Mouse (Mus musculus): ENCODE results near the gene Ugt1a9.

The Ugt1a9 gene

GRCm38 (mm10) chr1:88179657-88180056 is 109.1 kb downstream of the Ugt1a9 start:
- no peak for DNase-seq (ENCODE audit: low read depth)

GRCm38 (mm10) chr1:88186325-88186935 is 115.8 kb downstream of the Ugt1a9 start:
- DNase-seq (ENCODE audit: low read depth): no peak

DNA sequence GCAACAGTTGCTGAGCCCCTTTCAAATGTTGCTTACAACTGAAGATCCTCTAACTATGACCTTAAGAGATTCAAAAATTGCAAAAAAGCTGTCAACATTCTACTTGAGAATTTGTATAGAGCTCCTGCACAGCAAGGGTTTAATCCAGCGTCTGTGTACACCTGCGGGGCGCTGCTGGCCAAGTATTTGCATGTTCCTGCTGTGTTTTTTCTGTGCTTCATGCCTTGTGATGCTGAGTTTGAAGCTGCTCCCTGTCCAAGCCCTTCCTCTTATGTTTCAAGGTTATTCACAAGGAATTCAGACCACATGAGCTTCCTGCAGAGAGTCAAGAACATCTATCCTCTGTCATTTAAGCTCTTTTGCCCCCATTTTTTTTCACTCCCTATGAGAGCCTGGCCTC is 121.5 kb downstream of the Ugt1a9 start:
- no peak for DNase-seq (ENCODE audit: low read depth)

- DNase-seq (ENCODE audit: low read depth): no peak
These were observed 125.1 kb downstream of the Ugt1a9 start for GRCm38 (mm10) chr1:88195687-88196086.

GRCm38 (mm10) chr1:88197443-88197842 is 126.8 kb downstream of the Ugt1a9 start:
- DNase-seq (ENCODE audit: low read depth): no peak

DNA sequence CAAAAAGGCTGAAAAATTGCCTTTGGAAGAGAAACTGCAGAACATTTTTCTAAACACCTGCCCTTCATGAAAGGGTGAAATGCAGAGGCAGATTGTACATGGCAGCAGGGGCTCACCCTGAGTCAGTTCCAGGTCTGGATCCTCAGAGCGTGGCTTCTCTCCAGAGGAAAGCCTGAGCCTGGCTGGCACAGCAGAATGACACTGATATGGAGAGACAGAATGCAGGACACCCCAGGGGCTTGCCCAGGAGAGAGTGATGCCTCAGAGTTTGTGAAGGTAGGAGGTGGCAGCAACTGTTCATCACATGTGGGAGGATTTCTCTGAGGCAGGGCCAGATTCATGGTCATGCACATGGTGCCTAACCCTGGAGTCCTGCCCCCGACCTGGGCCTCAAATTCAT is 129.4 kb downstream of the Ugt1a9 start:
- no peak for DNase-seq (ENCODE audit: low read depth)

DNA sequence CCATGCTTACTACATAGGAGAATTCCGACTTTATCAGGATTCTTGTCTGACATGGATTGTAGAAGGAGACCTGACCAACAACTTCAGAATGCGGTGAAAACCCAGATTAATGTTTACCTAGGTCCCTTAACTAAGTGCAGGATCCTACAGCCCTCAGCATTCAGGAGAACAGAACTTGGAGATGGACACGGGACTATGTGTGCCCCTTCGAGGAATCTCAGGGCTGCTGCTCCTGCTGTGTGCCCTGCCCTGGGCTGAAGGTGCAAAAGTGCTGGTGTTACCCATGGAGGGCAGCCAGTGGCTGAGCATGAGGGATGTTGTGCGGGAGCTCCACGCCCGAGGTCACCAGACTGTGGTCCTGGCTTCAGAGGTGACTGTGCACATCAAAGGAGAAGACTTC is 129.9 kb downstream of the Ugt1a9 start, which contains the start of gene Ugt1a2:
Gene Ugt1a2 (plus strand): TSS at position 146 of the 400 bp plus-strand sequence.
- DNase-seq (ENCODE audit: low read depth): no peak

DNA sequence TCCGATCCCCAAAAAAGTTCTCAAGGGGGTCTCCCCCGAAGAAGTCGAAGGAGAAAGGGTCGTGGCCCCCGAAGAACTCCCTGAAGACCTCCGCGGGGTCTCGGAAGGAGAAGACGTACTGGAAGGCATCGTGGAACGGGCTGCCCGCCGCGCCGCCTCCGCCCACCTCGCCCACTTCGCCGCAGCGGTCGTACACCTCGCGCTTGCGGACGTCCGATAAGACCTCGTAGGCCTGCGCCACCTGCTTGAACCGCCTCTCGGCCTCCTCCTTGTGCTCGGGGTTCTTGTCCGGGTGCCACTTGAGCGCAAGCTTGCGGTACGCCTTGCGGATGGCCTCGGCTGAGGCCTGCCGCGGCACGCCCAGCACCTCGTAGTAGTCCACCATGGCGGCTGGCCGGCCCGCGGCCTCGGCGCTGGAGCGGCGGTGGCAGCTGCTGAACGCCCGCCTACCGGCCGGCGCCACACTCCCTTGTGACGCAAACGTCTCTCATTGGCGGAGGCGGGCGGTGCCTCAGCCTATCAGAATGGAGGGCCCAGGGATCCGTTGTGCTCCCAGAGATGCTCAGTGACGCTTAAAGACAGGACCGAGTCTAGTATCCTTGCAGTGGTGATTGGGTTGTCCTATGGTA is 134.8 kb downstream of the Ugt1a9 start, which contains the start of gene Dnajb3:
Gene Dnajb3 (minus strand): TSS at position 489 of the 629 bp plus-strand sequence.
- DNase-seq (ENCODE audit: low read depth): peak; percentile 36

GRCm38 (mm10) chr1:88206843-88207479 is 136.4 kb downstream of the Ugt1a9 start:
- DNase-seq (ENCODE audit: low read depth): peak; percentile 9

DNA sequence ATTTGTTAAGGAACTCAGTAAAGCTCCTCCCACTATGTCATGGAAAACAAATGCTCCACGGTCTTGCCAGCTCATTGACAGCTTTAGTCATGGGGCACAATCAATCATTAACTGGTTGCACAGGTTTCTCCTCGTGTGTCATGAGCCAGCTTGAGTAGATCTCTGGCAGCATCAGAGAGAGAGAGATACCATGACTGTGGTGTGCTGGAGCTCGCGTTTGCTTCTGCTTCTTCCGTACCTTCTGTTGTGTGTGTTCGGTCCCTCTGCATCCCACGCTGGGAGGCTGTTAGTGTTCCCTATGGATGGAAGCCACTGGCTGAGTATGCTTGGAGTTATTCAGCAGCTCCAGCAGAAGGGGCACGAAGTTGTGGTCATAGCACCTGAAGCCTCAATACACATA is 141.2 kb downstream of the Ugt1a9 start, which contains the start of gene Ugt1a1:
Gene Ugt1a1 (plus strand): TSS at position 148 of the 400 bp plus-strand sequence.
- DNase-seq (ENCODE audit: low read depth): no peak

DNA sequence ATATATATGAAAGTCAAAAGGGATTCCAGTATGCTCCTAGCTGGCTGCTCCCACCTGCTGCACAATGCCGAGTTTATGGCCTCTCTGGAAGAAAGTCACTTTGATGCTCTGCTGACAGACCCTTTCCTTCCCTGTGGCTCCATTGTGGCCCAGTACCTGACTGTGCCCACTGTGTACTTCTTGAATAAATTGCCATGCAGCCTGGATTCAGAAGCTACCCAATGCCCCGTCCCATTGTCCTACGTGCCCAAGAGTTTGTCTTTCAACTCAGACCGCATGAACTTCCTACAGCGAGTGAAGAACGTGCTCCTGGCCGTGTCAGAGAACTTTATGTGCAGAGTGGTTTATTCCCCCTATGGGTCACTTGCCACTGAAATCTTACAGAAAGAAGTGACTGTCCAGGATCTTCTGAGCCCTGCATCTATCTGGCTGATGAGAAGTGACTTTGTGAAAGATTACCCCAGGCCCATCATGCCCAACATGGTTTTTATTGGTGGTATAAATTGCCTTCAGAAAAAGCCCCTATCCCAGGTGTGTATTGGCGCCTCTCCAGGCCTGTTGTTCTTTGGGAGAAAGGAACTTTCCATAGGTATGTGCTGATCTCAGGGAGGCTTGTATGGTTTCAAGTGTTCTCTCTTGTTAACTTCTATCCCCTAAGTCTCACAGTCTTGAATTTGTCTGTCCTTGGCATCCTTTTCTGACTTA is 141.9 kb downstream of the Ugt1a9 start:
- no peak for DNase-seq (ENCODE audit: low read depth)

- DNase-seq (ENCODE audit: low read depth): no peak
These were observed 142.5 kb downstream of the Ugt1a9 start for GRCm38 (mm10) chr1:88213061-88213460.

DNA sequence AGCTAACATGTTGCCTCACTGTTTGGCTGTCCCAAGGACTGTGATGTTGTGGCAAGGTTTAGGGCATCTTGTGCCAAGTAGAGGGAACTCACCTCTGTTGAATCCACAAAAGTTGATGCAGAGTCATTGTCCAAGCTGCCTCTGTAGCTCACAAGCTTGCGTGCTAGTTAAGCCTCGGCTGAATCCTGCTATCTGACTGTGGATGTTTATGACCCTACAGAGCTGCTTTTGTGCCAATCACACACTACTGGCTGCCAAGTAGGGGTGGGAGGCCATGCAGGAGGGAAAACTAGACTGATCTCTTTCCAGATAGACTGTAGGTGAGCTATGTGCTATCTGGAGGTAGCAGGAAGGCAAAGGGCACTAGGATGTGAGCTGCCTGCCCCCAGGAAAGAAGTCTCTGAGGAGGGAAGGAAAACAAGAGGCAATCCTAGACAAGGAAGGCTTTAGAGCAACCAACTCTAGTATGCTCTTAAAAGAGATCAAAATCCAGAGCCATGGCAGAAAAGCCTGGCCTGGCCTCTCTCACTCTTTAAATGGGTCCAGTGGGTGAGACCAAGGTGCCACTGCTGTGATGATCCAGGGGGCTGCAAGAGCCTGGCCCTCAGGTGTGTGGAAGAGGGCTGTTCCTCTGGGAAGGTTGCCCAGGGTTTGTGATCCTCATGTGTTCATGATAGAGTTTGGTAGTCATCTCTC is 143.3 kb downstream of the Ugt1a9 start:
- DNase-seq (ENCODE audit: low read depth): no peak

DNA sequence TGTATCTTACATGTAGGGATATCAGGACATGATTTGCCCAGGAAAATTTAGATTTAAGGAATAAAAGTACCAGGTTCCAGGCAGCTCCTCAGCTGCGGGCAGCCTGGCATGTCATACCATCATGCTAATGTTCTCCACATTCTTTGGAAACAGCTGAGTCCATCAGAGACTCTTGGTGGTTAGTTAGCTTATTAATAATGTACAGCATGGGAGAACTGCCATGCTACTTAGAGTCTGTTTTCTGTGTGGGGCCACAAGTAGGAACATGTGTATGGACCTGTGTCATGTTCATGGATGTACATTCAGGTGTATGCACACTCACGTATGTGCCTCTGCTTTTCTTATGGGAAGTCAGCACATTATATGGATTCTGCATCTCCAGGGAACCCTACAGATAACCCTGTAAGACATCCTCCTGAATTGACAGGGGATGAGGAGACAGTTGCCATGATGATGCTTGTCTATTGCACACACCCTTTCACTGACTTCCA is 143.9 kb downstream of the Ugt1a9 start:
- DNase-seq (ENCODE audit: low read depth): no peak

DNA sequence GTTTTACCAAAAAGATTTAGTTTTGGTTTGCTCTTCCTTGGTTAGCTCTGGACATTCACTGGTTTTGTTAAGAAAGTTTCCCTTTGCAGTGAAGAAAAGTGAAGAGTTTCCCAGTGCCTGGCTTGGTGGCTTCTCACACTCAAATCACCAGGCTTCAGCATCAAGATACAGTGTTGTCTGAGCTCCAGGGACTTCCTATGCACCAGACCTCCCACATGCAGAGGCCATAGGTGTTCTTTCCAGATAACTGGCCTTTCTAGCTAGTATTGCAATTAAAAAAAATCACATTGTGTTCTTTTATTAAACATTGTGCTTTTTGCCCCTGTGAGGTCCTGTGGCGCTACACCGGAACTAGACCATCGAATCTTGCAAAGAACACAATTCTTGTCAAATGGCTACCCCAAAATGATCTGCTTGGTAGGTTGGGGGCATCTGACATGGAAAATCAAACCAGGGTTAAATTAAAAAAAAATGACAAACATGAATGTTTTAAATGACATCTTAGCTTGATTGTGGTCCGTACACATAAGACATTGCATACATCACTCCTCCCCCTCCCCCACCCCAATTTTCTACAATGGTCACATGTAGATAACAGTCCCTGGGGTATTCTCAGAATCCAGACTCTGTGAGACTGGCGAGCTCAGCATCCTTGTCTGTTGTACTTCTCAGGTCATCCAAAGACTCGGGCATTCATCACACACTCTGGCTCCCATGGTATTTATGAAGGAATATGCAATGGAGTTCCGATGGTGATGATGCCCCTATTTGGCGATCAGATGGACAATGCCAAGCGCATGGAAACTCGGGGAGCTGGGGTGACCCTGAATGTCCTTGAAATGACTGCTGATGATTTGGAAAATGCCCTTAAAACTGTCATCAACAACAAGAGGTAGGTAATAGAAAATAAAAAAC is 145.1 kb downstream of the Ugt1a9 start:
- DNase-seq (ENCODE audit: low read depth): no peak

DNA sequence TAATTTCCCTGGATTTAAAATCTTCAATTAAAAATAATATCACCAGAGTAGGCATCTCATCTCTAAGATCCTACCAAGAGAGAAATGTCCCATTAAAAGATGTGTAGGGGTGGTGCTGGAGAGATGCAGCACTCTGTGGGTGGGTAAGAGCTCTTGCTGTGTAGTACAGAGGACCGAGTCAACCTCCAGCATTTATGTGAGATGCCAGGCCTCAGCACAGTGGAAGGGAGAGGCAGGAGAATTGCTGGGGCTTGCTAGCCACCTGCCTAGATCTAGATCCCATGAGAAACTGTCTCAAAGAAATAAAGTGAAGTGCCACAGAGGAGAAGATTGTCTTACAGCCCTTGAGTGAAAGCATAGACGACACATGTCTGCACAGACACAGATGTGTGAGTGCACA is 146.0 kb downstream of the Ugt1a9 start:
- no peak for DNase-seq (ENCODE audit: low read depth)

GRCm38 (mm10) chr1:88217144-88217543 is 146.5 kb downstream of the Ugt1a9 start:
- no peak for DNase-seq (ENCODE audit: low read depth)

GRCm38 (mm10) chr1:88217576-88217975 is 147.0 kb downstream of the Ugt1a9 start:
- no peak for DNase-seq (ENCODE audit: low read depth)

- DNase-seq (ENCODE audit: low read depth): no peak
These were observed 147.5 kb downstream of the Ugt1a9 start for GRCm38 (mm10) chr1:88218051-88218450.

- no peak for DNase-seq (ENCODE audit: low read depth)
These were observed 148.0 kb downstream of the Ugt1a9 start for GRCm38 (mm10) chr1:88218591-88218990.

GRCm38 (mm10) chr1:88219054-88219453 is 148.5 kb downstream of the Ugt1a9 start:
- no peak for DNase-seq (ENCODE audit: low read depth)
